Mouse (Mus musculus) C2C12 (cell line): ENCODE data around the gene Nup155.

Source experiments
- FOSL1 ChIP-seq: IDR thresholded peaks from one replicate; pipeline ENCODE4 v1.8.0; 2011; ENCODE audit warnings: mild to moderate bottlenecking, low read length; ENCODE audit not compliant: poor library complexity, insufficient read depth, severe bottlenecking
- MAX ChIP-seq: IDR thresholded peaks from one replicate; pipeline ENCODE4 v1.6.1; 2011; ENCODE audit warnings: mild to moderate bottlenecking, control low read depth
- USF1 ChIP-seq: IDR thresholded peaks from one replicate; pipeline ENCODE4 v1.6.1; 2011; ENCODE audit warnings: low read depth, mild to moderate bottlenecking, control low read depth, moderate library complexity

DNA sequence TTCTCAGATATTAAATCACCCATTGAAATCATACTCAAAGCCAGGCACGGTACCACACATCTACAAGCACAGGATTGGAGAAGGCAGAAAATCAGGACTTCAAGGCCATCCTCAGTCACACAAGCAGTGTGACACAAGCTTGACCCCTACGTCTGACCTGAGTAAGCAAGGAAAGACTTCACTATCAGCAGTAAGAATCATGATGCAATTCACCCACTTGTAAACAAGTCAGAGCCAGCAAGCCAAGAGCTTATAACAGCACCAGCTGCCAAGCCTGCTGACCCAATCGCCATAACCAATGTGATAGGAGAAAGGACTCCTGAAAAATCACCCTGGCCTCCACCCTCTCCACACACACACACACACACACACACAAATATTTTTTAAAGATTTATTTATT lies 20.4 kb upstream of the Nup155 start:
- no peak for TF ChIP-seq MAX
- no peak for TF ChIP-seq FOSL1
- TF ChIP-seq USF1, result no peak
